In the genomic region with DNA sequence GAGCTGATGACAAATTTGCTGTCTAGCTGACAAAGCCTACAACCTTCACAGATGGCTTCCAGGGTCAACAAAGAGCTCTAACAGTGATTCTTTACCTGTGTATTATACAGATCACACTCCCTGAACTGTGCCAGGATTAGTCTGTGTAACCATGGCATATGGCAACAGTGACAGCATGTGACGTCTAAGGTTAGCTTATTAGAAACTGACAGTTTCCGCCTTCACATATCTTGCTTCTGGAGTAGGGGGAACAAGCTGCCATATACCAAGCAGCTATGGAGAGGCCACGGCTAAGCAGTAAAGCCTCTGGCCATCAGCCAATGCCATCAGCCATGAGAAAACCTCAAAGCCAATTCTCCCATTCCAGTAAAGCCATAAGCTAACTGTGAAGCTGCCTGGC, we compare ENCODE assay signal across 14 mouse cellular contexts. TPM values are rescaled to one million over a fixed set of nuclear protein-coding genes. Genes with fewer than 3 reads are reported as not detected.
DNase-seq lines count a peak whose midpoint lies in the region; ATAC-seq and TF ChIP-seq lines count a peak whose summit lies in the region.
"Had no signal": no experiment of that assay in that cellular context is flagged by ENCODE, and none has a peak within 500 bp of the region (broad histone marks: within the 10 kb centered on the region; RNA-seq: fewer than 3 reads in every experiment).

No protein-coding gene starts in this region.

- no peak overlapping the region for H3K4me3 ChIP-seq in heart, adult 2 months
- H3K4me3 ChIP-seq in lung, embryonic 14.5 days (ENCODE audit: low read depth, low read length), result no peak overlapping the region
- no peak overlapping the region for H3K4me3 ChIP-seq in midbrain, postnatal 0 days (ENCODE audit: low read depth, low read length)
- H3K4me3 ChIP-seq: liver, embryonic 13.5 days had no signal

- WGBS in heart, adult 2 months, result 81% methylated on average over 3 of the region's 3 CpGs
- WGBS in lung, embryonic 14.5 days, result 64% methylated on average over 3 of the region's 3 CpGs
- 52% methylated on average over 3 of the region's 3 CpGs for whole genome bisulfite sequencing in midbrain, postnatal 0 days

- no peaks in the 10 kb centered on the region for H3K79me2 ChIP-seq in heart, adult 2 months (replicated peaks; ENCODE audit: control insufficient read depth, insufficient read depth, low read length)

- no peak for TF ChIP-seq EP300 in heart, adult 2 months (IDR thresholded peaks at IDR 0.05; ENCODE audit: insufficient read depth, low read depth, low read length)

- H3K4me1 ChIP-seq in heart, adult 2 months (ENCODE audit: control insufficient read depth, insufficient read depth, low read length), result peaks cover 17% of the 10 kb centered on the region
- no peaks in the 10 kb centered on the region for H3K4me1 ChIP-seq in lung, embryonic 14.5 days (ENCODE audit: insufficient read depth)
- no peaks in the 10 kb centered on the region for H3K4me1 ChIP-seq in midbrain, postnatal 0 days (ENCODE audit: insufficient read depth, low read length)
- H3K4me1 ChIP-seq: liver, embryonic 13.5 days had no signal

- no peaks in the 10 kb centered on the region for H3K27me3 ChIP-seq in heart, adult 2 months (ENCODE audit: control insufficient read depth, insufficient read depth, low read length)
- H3K27me3 ChIP-seq in lung, embryonic 14.5 days (ENCODE audit: insufficient read depth, low read length), result no peaks in the 10 kb centered on the region
- no peaks in the 10 kb centered on the region for H3K27me3 ChIP-seq in midbrain, postnatal 0 days (ENCODE audit: insufficient read depth, low read length)
- H3K27me3 ChIP-seq: liver, embryonic 13.5 days; Patski had no signal

- H3K4me2 ChIP-seq in lung, embryonic 14.5 days, result no peak overlapping the region
- H3K4me2 ChIP-seq in midbrain, postnatal 0 days (ENCODE audit: low read depth, low read length, poor library complexity, severe bottlenecking), result no peak overlapping the region
- H3K4me2 ChIP-seq: liver, embryonic 13.5 days had no signal

- H3K9me3 ChIP-seq in lung, embryonic 14.5 days (ENCODE audit: low read depth, low read length), result no peaks in the 10 kb centered on the region
- H3K9me3 ChIP-seq in midbrain, postnatal 0 days (ENCODE audit: low read length), result no peaks in the 10 kb centered on the region
- H3K9me3 ChIP-seq: liver, embryonic 13.5 days had no signal

- peaks cover 19% of the 10 kb centered on the region for H3K36me3 ChIP-seq in heart, adult 2 months (ENCODE audit: control insufficient read depth, insufficient read depth, low read length)
- no peaks in the 10 kb centered on the region for H3K36me3 ChIP-seq in lung, embryonic 14.5 days (ENCODE audit: insufficient read depth)
- no peaks in the 10 kb centered on the region for H3K36me3 ChIP-seq in midbrain, postnatal 0 days (ENCODE audit: insufficient read depth, low read length)

- intact Hi-C loops in heart, adult 2 months (cut with DNase I), result no loop called here

- TF ChIP-seq CTCF in heart, adult 2 months (IDR thresholded peaks at IDR 0.05), result no peak
- no peak for TF ChIP-seq CTCF in lung, embryonic 14.5 days (IDR thresholded peaks at IDR 0.05; ENCODE audit: low read depth)
- no peak for TF ChIP-seq CTCF in midbrain, postnatal 0 days (IDR thresholded peaks at IDR 0.05)

- peak overlapping the region; percentile 87 for H3K27ac ChIP-seq in heart, adult 2 months
- no peak overlapping the region for H3K27ac ChIP-seq in lung, embryonic 14.5 days (ENCODE audit: low read depth)
- no peak overlapping the region for H3K27ac ChIP-seq in midbrain, postnatal 0 days (ENCODE audit: low read depth, low read length)
- H3K27ac ChIP-seq: liver, embryonic 13.5 days had no signal

- no peak for TF ChIP-seq POLR2A in heart, adult 2 months (IDR thresholded peaks at IDR 0.05; ENCODE audit: insufficient read depth, low read depth, low read length)

- ATAC-seq in lung, embryonic 14.5 days (ENCODE audit: insufficient read depth), result 0 out of 2 replicates have a peak, but pooled peaks have one; percentile 28
- ATAC-seq in midbrain, postnatal 0 days (ENCODE audit: low FRiP score), result no peak
- ATAC-seq: CD4-positive, CD25-positive, alpha-beta regulatory T cell, adult 4 months; Patski had no signal

- no peak for DNase-seq in heart, adult 2 months
- DNase-seq in heart, postnatal 4 days, result no peak
- DNase-seq in lung, embryonic 14.5 days, result peak; percentile 35
- no peak for DNase-seq in lung, postnatal 4 days
- DNase-seq in cerebellum, adult 9-11 months, result peak; percentile 39
- peak; percentile 58 for DNase-seq in midbrain, postnatal 0 days (ENCODE audit: low spot score)
- no peak for DNase-seq in adrenal gland, postnatal 25 days
- no peak for DNase-seq in liver
- DNase-seq: adrenal gland, adult 8-10 months; kidney, adult 2 months; liver, embryonic 13.5 days; lung, postnatal 36 days had no signal

- no peak overlapping the region for H3K9ac ChIP-seq in heart, adult 2 months (ENCODE audit: low read depth, low read length)
- no peak overlapping the region for H3K9ac ChIP-seq in lung, embryonic 14.5 days
- H3K9ac ChIP-seq in midbrain, postnatal 0 days (replicated peaks; ENCODE audit: low read length, poor library complexity, severe bottlenecking), result no peak overlapping the region
- H3K9ac ChIP-seq: liver, embryonic 13.5 days had no signal

RNA-seq across cellular contexts. Expression of a gene that starts 11.3 kb away (rescaled TPM):
- 1 to 10 TPM; 1.5 to 2.3 TPM for total RNA-seq in heart, adult 2 months (2021)
- polyA plus RNA-seq in heart, adult 2 months (2012; rRNA removed), result 2.3 and 5.2 TPM in 2 replicates
- 1 to 10 TPM; 4.0 to 4.1 TPM for total RNA-seq in heart, postnatal 4 days (2021)
- polyA plus RNA-seq in lung, embryonic 14.5 days (2014; fragmentation: Nextera tagmentation; extraction: Ambion mirVana), result 13.4 and 14.2 TPM in 2 replicates
- total RNA-seq in midbrain, postnatal 0 days (2014; rRNA removed), result 2.2 and 2.3 TPM in 2 replicates
- 1.3 and 1.8 TPM in 2 replicates for polyA plus RNA-seq in midbrain, postnatal 0 days (2015; fragmentation: Nextera tagmentation; extraction: Ambion mirVana)
- 5.0 and 5.5 TPM in 2 replicates for total RNA-seq in adrenal gland, postnatal 25 days (2021)

Comparison
In these comparisons a context has a peak if more than half of its experiments do, and no peak if none do; other contexts are left out.
1. DNase-seq: peak in lung, embryonic 14.5 days (single experiment), cerebellum, adult 9-11 months (single experiment) and midbrain, postnatal 0 days (single experiment); none in heart, adult 2 months (0 of 2), heart, postnatal 4 days (single experiment), lung, postnatal 4 days (0 of 2), adrenal gland, postnatal 25 days (single experiment) and liver (single experiment).